Mouse (Mus musculus): ENCODE results near the gene B230118H07Rik. TPM values are rescaled to one million over a fixed set of nuclear protein-coding genes. Genes with fewer than 3 reads are reported as not detected.

B230118H07Rik gene
- total RNA-seq, 2 experiments from 2014 or later, result 30.7 to 33.0 TPM

DNA sequence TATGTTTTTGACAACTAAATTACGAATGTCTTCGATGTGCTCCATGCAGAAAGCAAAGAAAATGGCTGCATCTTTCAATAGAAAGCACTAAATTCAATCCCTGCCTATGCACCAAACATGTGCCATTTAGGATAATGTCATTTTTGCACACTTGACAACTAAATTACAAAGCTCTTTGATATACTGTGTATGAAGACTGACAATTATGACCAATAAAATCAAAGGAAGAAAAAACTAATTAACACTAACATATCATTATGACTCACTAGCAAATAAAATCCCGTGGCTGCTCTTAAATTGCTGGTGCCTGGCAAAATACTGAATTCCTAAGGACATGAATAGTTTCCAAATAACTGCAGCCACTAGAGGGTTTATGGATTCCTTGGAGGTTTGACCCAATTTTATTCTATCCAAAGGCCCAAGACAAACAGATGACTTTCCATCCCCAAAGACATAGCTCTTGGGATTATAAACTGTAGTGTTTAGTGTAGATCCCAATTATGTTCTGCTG is 9.4 kb downstream of the B230118H07Rik start:
- no peak for DNase-seq (ENCODE audit: extremely low spot score in 1 of 2, low spot score in 1 of 2)

DNA sequence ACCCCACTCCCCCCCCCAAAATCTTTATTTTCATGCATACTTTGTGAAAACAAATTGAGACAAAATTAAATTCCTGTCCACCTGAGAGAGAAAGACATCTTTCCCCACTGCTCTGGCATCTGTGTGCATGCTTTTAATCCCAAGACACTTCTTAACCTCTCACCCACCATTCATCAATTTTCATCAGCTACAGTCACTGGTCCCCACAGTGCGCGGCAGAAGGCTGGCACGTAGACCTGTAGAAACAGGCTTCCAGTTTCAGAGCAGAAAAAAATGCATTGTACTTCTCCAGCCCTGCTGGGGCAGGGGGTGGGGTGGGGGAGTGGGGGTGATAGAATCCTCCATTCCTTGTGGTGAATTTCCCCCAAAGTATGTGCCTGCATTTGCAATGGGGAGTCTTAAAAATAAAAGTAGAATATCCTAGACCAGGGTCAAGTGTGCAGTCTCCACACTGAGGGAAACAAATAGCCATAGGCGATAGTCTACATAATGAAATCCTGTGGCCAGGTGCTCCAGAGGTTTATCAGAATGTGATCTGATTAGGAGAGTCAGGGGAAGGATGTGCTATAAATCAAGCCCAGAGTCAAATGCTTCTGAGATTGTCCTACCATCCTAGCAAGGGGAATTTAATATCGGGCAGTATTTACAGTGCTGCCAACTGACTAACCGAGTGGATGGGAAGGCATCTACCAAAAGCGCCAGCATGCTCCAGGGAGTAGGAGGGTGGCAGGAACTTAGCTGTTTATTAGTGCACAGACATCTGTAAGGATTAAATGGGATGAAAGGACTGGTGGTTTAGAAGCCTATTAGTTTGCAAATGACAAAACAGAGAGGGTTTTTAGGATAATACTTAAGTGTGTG is 10.1 kb downstream of the B230118H07Rik start:
- DNase-seq (ENCODE audit: extremely low spot score in 1 of 2, low spot score in 1 of 2), result no peak

DNA sequence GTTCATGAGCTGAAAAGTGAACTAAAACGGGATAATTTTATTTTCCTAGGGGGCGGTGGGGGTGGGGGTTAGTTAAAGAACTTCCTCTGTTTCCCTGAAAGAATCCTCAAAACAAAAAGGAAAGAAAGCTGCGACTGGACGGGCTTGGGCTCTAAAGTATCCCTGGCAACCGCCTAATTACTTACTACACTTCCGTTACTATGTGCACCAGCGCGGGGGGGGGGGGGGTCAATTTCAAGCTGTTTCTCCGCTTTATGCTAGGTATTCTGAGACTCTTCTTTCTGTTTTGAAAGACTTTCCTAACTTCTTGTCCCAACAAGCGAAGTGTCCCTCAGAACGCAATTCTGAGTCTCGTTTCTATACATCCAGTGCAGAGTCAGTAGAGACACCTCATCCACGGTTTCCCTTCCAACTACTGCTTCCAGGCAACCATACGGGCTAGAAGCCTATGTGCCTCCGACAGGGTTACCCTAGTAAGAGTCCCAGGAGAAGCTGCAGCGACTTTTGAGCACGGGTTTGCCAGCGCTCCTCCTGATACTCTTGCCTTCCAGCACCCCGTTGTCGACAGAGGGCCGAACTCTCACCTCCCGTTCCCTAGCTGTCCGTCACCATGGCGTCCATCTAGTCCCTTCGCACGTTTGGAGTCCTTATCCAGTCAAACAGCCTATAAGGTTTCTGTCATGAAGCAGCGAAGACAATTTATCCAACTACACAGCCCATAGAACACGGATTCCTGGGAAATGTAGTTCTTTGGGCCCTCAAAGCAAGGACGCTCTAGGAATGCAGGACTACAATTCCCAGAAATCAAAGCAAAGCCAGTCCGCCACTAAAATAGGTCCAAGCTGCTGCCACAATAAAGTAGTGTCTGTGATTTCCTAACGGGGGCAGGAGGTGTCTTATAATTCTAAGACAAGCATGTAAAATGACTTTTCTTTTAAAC is 20.8 kb downstream of the B230118H07Rik start:
- DNase-seq (ENCODE audit: extremely low spot score in 1 of 2, low spot score in 1 of 2), result peak; percentile 56 to 80

DNA sequence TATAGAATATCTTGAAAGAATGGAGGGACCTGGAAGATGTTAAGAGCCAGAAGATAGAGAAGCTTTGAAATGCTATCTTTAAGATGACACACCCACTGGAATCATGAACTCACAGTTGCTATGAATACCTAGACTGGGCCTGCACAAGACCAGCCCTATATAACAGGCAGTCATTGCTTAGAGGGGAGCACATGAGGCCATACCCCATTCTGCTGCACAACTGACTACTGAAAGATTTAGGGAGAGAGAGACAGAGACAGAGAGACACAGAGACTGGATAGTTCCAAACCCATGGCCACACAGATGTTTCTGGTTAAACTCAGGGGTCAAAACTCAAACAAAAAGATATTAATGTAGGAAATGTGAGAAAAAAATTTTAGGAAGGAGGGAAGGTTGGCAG is 22.1 kb downstream of the B230118H07Rik start:
- no peak for DNase-seq (ENCODE audit: extremely low spot score in 1 of 2, low spot score in 1 of 2)

DNA sequence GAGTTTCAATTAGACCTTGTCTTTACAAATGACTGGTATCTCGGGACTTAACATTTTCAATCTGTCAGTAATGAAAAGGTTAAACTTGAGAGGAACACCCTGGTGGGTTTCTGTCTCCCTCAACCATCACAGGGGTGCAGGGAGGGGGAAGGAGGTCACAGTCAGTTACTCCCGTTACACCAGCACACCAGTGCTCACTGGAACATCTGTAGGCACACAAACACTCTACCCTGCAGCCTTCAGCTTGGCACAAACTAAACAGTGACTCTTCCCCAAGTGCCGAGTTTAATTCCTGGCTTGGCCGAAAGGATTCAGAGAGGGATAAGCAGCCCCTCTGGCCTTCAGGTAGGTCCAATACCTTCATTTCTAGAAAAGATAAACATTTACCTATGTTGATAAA is 24.8 kb downstream of the B230118H07Rik start, which contains the start of gene Rag2:
Rag2 (plus strand) TSS at position 193 of the 400 bp plus-strand sequence.
- no peak for DNase-seq (ENCODE audit: extremely low spot score in 1 of 2, low spot score in 1 of 2)

DNA sequence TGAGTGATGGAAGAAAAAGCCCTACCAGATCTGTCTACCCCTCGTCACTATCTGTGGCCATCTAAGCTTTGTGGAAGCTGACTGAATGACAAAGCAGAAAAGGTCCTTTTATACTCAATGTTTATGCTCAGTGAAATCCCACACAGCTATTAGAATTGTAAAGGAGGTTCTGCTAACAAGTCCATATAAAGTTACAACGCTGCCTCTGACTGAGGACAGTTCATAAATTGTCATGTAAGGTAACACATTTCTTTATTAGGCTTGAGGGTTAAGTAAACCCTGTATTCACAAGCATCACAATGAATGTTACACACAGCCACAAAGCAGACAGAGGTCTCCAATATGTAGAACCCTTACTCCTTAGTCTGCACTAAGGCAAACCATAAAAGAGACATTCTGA is 25.3 kb downstream of the B230118H07Rik start:
- DNase-seq (ENCODE audit: extremely low spot score in 1 of 2, low spot score in 1 of 2), result no peak

DNA sequence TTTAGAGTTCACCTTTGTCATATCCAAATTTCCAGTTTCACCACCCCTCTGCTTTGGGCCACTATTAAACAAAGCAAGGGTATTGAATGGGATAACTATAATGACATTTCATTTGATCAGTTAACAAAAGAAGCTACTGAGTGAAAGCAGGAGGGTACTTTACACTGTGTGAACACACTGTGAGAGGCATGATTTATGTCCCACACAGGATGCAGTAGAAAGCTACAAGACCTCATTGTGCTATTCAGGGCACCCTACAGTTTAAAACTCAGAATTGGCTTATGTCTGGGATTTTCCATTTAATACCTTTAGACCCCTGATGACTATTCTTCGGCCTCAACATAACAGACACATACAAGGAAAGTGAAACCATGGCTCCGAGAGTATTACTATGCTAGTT is 26.3 kb downstream of the B230118H07Rik start:
- no peak for DNase-seq (ENCODE audit: extremely low spot score in 1 of 2, low spot score in 1 of 2)

DNA sequence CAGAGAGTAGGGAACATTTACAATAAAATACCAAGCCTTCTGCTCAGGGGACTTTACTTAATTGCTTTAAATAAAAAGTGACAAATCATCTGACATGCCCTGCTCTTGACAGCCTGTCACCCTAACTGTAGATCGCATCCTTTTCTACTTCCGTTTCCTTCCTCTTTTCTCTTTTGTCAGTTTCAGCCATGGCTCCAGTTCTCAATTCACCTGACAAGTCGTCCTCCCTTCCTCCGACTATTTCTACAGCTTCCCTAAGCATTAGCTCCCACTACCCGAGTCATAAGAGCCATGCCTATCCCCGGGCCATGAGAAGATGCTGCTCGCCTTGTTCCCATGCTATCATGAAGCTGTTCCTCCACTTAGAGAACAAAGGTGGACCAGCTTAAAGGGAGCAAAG is 27.7 kb downstream of the B230118H07Rik start:
- no peak for DNase-seq (ENCODE audit: extremely low spot score in 1 of 2, low spot score in 1 of 2)

DNA sequence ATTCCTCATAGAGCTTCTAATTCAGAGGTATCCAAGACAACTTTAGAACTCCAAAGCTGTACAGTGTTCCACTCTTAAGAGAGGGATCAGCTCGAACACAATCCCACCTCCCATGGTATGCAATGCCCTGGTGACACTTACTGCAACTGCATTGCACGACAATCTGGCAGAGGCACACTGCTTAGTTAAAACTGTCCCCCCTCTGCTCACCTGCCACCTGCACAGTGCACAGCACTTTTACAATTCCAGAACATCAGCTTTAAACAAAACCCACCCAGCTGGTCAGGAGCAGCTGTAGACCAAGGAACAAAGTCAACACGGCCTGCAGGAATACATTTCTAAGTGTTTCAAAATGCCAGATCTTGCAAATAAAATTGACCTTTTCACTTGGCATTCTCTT is 28.4 kb downstream of the B230118H07Rik start:
- no peak for DNase-seq (ENCODE audit: extremely low spot score in 1 of 2, low spot score in 1 of 2)

DNA sequence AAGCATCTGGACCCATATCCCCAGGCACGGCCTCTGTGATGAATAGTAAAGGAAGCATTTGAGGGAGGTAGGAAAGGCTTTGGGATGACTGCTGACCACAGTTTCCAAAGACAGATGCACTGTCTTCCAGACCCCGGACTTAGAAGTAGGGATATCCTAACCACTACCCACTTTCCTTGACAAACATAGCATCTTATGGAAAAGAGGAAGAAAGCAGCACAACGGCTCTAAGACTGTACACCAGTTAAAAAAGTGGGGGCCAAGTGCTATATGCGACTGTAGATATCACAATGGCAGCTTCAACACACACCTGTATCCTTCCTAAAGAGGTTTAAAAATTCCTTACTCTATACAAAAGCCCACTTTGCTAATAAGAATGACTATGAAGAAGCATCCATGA is 31.0 kb downstream of the B230118H07Rik start:
- no peak for DNase-seq (ENCODE audit: extremely low spot score in 1 of 2, low spot score in 1 of 2)

DNA sequence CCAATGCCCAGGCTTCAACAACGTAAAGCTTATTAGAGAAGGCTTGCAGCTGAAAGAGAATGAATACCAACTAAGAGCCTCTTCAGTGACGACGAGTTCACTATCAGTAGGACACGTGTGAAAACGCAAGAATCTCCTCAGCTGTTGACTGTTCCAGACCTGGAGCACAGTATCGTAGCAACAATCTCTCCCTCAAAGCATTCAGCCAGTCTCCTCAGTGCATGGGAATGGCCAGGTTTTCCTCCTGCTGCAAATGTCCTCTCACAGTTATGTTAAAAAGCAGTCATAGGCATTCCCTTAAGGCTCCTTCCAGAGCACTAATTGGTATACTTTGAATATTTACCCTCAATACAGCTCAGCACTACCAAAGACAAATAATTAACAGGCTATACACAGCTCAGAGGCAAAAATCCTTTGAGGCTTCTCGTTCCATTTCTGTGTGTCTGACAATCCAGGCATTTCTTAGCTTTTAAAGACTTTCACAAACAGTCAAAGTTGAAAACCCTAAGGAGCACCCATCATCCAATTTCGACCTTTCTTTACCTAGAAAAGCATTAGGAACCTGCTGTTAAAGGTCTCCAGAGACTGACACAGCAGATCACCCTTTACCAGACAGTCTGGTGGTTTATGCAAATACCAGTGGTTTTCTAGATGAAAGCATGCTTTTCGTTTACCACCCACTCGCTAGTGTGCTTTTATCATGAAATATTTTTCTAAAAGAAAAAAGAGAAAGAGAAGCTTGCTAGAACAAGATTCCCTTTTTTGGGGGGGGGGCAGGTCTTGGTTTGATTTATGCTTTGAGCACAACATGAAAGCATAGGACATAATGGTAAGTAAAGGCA is 33.6 kb downstream of the B230118H07Rik start:
- no peak for DNase-seq (ENCODE audit: extremely low spot score in 1 of 2, low spot score in 1 of 2)

DNA sequence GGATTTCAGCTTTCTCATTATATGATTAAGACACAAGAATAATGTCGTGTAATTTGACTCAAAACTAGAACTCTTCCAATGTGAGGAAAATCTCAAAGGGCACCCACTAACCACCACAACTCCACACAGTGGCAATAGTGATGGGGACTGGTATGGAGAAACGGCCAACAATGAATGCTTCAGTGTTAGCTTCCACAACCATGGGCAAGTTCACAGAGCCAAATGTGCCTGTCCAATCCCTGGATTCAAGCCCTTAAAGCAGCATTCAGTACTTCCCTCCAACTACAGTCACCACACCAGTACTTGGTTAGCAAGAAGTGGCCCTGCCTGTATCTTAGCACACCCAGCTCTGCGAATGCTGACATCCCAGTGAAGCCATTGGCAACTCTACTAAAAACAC is 38.5 kb downstream of the B230118H07Rik start:
- DNase-seq (ENCODE audit: extremely low spot score in 1 of 2, low spot score in 1 of 2), result no peak

DNA sequence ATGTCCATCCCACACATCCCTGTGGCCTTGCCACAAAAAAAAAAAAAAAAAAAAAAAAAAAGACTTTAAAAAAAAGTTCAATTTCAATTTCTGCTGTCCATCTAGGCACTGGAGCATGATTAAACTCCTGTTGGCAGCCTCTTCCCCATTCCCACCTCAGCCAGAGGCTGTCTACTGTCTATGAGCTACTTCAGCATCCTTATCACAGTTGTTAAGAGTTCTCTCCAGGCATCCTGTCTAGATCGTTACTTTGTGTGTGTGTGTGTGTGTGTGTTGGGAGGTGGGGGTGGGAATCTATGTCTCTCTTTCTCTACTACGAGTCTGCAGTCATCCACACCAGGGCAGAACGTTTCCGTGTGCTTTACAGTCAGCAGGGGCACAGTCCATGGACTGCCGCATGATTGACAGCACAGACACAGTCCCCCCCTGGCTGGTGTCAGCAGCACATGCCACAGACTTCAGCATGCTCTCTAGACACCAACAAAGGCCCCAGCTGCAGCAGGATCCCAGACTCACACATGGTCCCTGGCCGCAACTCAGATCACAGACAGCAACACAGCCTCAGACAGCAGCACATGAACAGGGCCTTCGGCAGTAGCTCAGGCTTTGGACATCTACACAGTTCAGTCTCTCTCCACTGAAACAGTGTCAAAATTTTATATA is 41.0 kb downstream of the B230118H07Rik start:
- no peak for DNase-seq (ENCODE audit: extremely low spot score in 1 of 2, low spot score in 1 of 2)

DNA sequence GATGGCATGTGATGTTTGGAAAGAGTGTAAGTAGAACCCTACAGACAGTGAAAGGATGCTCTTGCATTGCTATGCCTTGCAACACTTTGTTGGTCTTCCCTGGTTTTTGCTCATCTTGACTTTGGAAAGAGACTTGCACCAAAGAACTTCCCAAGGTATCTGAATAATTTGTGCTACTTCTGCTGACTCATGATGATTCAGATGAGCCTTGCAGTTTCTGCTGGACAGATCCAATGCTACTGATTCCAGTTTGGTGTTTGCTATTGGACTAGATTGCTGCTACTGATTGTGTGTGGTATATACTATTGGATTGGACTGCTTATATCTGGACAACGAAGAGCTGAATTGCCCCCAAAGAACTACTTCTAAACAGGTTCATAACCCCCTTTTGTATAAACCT is 46.2 kb downstream of the B230118H07Rik start:
- DNase-seq (ENCODE audit: extremely low spot score in 1 of 2, low spot score in 1 of 2), result no peak

DNA sequence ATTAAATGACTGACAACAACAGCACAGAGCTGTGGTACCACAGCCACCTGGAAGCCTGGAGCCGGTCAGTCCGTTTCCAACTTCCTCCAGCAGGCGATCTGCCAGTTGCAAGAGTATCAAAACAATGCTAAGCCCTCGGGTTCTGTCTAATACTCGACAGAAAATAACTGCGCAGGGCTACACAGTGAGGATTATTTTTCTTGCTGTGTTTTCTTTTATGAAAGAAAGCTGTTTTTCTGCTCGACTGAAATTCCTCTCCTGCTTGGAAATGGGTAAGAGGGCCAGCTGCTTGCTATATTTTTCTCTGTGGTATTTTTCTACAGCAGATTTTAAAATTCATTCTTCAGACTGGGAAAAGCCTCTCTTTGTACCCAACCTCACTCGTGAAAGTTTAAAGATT is 48.6 kb downstream of the B230118H07Rik start:
- no peak for DNase-seq (ENCODE audit: extremely low spot score in 1 of 2, low spot score in 1 of 2)

DNA sequence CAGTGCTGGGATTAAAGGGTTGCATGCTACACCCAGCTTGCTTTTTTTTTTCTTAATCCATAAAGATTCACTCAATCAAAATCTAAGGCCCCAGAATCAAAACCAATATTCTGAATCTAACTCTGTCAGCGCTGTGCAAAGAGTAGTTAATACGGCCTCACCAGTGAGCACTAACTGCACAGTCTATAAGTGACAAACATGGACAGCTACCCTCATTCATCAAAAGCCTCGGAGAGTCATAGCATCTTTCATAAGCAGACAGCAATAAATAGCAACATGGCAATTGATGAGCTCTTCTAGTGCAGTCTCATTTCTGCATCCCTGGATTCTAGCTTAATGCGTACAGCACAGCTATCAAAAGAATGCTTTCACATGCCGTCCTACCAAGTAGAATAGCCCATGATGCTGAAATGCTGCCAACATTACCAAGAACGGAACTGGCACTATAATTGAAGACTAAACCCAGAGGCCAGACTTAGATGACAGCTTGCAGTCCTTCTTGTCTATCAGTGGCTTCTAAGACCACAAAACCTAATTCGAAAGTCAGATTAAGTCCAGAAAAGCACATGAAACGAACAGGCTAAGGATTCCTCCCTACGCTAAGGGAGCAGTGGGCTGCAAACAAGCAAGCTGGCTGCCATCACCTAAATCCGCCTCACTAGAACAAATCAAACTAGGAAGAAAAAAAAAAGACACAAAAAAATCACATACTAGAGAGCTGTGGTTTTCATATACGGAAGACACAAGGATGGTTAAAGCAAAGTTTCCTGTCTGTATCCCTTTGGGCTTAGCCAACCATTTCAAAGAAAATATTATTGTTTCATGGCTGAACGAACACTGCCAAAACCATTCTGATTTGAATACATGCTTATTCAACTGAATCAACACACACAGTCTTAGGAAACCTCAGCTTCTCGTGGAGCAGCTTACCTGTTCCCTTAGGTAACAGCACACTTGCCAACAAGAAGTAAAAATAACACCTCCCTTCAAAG is 50.8 kb downstream of the B230118H07Rik start:
- DNase-seq (ENCODE audit: extremely low spot score in 1 of 2, low spot score in 1 of 2), result no peak

DNA sequence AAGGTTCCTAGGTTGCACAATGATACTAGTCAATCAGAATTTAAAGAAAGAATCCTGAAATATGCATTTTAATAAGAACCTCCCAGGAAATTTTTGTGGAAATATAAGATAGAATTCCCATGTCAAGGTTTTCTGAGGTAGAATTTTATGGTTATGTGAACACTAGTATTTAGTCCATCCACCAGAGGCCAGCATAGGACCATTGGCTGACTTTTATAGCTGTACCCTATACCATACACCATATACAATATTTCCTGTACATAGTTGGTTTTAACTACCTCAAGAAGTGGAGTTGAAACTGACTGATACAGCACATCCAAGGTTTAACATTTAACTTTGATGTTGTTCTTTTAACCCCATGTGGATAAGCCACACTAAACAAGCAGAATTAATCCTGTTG is 52.1 kb downstream of the B230118H07Rik start:
- no peak for DNase-seq (ENCODE audit: extremely low spot score in 1 of 2, low spot score in 1 of 2)

DNA sequence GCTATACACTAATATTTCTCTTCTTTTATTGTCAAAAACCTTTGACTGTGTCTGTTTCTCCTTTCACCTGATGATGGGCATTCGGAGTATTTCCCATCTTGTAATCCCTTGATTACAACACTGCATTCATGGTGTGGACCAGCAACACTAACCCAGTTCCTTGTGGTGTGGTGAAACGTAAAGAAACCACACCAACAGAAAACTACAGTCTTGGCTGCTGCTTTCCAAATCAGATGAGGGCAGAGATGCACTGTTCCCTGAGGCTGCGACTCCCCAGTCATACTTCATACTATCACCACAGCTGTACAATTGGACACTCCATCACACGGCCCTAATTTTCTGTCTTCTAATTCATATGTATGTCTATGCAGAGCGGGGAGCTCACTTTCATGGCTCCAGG is 54.7 kb downstream of the B230118H07Rik start:
- DNase-seq (ENCODE audit: extremely low spot score in 1 of 2, low spot score in 1 of 2), result no peak

Data from layer of hippocampus, postnatal 25 days (tissue).